Mouse (Mus musculus) heart, adult 8-10 months (tissue): ENCODE results near the gene Nrde2. TPM values are rescaled to one million over a fixed set of nuclear protein-coding genes. Genes with fewer than 3 reads are reported as not detected.
"Not testable (repeated sequence)": the region's sequence is repeated elsewhere in the genome, so short reads cannot be mapped to it uniquely, and the experiment has no call there.

Experiments
- DNase-seq: peaks from one replicate; pipeline ENCODE4 v3.0.0; 2022; ENCODE audit warnings: low spot score
- total RNA-seq, 4 experiments: library from RNA; stranded (reverse); gene quantifications; 2 replicates each; pipeline ENCODE4 v1.2.4; 2022

Gene Nrde2
- 10 to 100 TPM in 2 of 4 experiments, 1 to 10 TPM in 2; 8.1 to 14.2 (median 10.9) TPM for total RNA-seq

GRCm38 (mm10) chr12:100159261-100159975 lies at the start of gene Nrde2:
Gene Nrde2 (minus strand): TSS chr12:100159653.
- peak; percentile 95 for DNase-seq

DNA sequence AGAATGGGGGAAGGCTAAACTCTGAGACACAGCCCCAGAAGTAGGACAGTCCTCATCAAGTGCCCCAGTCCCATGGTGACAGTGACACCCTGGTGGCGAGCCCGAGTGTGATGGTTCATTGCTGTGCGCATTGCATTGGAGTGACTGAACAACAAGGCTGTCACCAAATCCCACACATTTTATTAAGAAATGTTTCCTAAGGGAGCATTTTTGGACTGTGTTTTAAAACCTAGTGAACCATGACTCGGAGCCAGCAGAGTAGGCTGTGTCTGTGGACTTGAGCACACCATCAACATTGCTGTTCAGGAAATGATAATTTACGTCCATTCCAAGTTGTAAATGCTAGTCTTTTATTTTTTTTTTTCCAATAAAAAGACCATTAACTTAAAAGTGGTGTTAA lies 47.5 kb upstream of the Nrde2 start:
- no peak for DNase-seq

GRCm38 (mm10) chr12:100206521-100206920 lies 47.1 kb upstream of the Nrde2 start:
- DNase-seq, result no peak

- no peak for DNase-seq
Observed at GRCm38 (mm10) chr12:100205156-100205555, 45.7 kb upstream of the Nrde2 start.

DNA sequence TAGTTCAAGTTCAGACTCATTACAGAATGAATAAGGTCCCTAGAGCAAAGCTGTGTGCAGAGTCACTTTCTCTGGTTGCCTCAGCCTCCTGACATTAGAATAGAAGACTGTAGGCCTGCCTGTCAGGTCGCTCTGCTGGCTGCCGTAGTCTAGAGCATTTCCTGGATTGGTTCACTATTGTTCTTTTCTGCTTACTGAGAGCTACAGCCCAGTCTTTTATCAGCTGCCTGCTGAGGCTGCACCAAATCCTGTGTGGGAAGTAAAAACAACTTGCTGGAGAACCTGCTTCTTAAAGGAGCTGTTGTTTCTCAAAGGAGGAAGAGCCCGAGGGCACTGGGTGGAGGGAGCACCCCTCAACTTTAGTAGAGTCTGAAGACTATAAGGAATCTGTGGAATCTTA lies 44.3 kb upstream of the Nrde2 start:
- DNase-seq, result no peak

GRCm38 (mm10) chr12:100201838-100202237 lies 42.4 kb upstream of the Nrde2 start:
- peak; percentile 96 for DNase-seq

GRCm38 (mm10) chr12:100201363-100201711 lies 41.9 kb upstream of the Nrde2 start:
- DNase-seq, result no peak

GRCm38 (mm10) chr12:100200645-100201362 lies 41.4 kb upstream of the Nrde2 start:
- peak; percentile 32 for DNase-seq

GRCm38 (mm10) chr12:100199891-100200644 lies 40.6 kb upstream of the Nrde2 start:
- peak; percentile 73 for DNase-seq

- peak; percentile 91 for DNase-seq
Observed at GRCm38 (mm10) chr12:100198967-100199660, 39.7 kb upstream of the Nrde2 start, which contains the start of gene Calm1. Gene Calm1 (plus strand): TSS chr12:100199435.

DNA sequence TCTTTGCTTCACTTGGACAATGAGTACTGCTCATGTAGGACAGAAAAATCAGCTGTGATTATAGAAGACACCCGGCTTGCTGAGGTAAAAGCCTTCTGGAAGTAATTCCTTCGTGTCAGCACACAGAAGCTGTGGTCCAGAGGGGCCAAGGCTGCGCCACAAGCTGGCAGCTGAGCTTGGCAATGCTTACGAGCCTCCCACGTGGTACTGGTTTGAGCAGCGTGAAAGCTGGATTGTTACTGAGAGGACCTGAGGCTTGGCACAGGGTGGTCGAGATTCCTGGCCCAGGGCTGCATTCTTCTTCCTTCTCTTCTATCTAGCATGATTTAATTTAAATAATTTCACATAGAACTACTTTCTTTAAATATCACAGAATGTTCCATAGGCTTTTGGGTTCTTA lies 37.3 kb upstream of the Nrde2 start:
- DNase-seq, result no peak

DNA sequence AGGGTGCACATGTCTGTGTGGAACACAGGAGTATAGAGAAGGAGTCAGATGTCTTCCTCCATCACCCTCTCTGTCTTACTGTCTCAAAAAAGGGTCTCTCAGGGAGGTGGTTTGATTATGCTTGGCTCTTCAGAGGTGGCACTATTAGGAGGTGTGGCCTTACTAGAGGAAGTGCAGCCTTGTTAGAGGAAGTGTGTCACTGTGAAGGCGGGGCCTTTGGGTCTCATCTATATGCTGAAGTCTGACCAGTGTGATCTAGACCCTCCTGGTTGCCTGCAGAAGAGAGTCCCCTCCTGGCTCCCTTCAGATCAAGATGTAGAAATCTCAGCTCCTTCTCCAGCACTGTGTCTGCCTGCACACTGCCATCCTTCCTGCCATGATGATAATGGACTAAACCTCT lies 34.7 kb upstream of the Nrde2 start:
- DNase-seq, result no peak

- no peak for DNase-seq
Observed at GRCm38 (mm10) chr12:100190802-100191201, 31.3 kb upstream of the Nrde2 start.

- DNase-seq, result peak; percentile 48
Observed at GRCm38 (mm10) chr12:100187756-100188430, 28.4 kb upstream of the Nrde2 start.

DNA sequence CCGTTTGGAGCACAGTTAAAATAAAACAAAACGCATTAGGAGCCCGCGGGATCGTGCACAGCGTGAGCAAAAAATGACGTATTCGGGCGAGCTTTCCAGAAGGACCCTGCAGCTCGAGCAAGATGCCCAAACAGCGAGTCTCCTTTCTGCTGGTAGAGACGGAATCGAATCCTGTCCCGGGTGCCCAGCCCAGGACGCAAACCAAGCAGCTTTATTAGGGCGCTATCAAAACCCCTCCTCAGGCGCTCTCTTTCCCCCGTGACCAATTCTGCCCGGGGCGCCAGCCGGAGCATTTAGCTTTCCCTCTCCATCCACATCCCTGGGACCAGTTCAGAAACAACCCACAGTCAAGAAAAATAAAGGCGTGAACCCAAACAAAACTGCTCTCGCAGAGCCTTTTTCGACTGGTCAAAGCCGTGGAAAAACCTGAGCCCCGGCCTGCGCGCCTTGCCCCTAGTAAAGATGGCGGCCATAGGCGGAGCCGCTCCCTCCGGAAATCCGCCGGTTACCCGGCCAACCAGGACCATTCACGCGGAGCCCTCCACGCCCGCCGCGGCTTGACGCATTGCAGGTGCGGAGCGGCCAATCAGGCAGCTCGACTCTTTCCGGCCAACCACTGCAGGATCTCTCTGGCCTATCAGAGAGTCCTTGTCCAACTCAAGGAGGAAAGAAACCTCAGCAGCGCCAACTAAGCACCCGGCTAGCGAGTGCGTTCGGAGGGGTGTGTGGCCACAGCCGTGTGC lies 27.7 kb upstream of the Nrde2 start:
- peak; percentile 99 for DNase-seq

DNA sequence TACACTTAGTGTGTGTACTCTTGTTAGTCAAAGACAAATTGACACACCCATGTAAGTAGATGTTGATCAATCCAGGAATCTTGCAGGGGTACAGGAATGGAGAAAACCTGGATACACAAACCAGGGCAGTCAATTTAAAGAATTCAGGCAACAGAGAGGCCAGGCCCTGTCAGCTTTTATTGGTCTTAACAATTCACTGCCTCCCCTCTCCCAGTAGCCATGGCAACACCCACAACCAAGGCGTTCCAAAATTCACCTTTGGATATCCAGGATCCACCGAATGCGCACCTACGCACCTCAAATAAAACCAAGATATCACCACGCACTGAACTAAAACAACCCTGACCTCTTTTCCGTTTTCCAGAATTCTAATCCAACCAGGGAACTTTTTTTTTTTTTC lies 26.9 kb upstream of the Nrde2 start:
- DNase-seq, result no peak

GRCm38 (mm10) chr12:100185897-100186296 lies 26.4 kb upstream of the Nrde2 start:
- DNase-seq, result no peak

DNA sequence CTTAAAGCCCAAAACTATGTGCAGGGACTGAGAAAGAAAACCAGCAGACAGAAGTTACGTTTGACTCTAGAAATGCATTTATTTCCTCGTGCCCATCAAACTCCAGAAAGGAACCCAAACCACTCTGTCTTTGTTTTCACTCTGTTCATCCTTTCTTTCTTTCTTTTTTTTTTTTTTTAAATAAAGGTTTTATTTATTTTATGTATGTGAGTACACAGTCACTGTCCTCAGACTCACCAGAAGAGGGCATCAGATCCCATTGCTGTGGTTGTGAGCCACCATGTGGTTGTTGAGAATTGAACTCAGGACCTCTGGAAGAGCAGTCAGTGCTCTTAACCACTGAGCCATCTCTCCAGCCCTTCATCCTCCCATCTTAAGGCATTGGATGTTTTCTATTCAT lies 25.5 kb upstream of the Nrde2 start:
- DNase-seq, result not testable (repeated sequence)

- DNase-seq, result peak; percentile 41
Observed at GRCm38 (mm10) chr12:100183970-100184369, 24.5 kb upstream of the Nrde2 start.

- DNase-seq, result no peak
Observed at GRCm38 (mm10) chr12:100182676-100183075, 23.2 kb upstream of the Nrde2 start.
